Mouse (Mus musculus): ENCODE measurements around the gene Hist2h2ac.

DNA sequence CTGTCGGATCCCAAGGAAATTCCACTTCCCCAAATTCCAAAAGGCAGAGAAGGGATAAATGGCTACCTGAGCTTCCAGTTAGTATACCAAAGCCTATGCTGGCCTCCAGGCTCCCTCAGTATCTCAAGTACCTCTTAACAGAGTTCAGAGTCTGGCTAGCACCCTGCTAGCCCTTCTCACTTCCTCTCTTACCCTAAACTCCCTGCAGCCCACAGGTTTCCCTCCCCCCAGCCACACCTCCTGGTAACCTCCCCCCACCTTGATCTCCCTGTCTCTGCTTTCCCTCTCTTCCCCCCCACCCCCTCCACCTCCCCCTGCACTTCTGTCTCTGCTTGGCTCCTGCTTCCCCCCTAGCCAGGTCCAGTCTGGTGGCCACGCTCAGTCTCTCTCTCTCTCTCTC lies 20.9 kb downstream of the Hist2h2ac start:
- TF ChIP-seq CTCF (IDR thresholded peaks at IDR 0.05; ENCODE audit: low read depth, low read length), result no peak
- no peak for TF ChIP-seq GATA1 (IDR thresholded peaks at IDR 0.05; ENCODE audit: borderline replicate concordance, low read length)
- no peak for TF ChIP-seq TAL1 (conservative IDR thresholded peaks at IDR 0.05; ENCODE audit: low read depth, low read length)
- no peak for TF ChIP-seq GATA2 (IDR thresholded peaks at IDR 0.05; ENCODE audit: borderline replicate concordance, low read depth, low read length)
